9 mouse cellular contexts compared by ENCODE assay signal in the genomic region with DNA sequence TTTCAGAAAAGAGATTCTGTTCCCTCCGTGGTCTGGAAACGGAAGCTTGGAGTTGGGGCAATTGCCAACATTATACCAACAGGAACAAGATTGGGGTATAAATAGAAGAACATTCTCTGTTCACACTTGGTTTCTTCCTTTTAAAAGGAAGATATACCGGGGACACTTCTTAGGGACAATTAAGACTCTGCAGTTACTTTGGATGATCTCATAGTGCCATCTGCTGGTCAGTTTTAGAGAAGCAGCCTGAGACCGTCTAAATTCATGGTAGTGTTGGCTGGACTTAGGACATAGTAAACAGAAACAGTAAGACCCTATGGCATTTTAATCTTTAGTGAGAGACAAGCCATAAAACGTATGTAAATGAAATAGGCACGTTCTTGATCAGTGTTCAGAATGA. TPM values are rescaled to one million over a fixed set of nuclear protein-coding genes. Genes with fewer than 3 reads are reported as not detected.
DNase-seq lines count a peak whose midpoint lies in the region; ATAC-seq lines count a peak whose summit lies in the region.
"Had no signal": no experiment of that assay in that cellular context is flagged by ENCODE, and none has a peak within 500 bp of the region (broad histone marks: within the 10 kb centered on the region; RNA-seq: fewer than 3 reads in every experiment).

No protein-coding gene starts in this region.

- H3K4me1 ChIP-seq in midbrain, embryonic 16.5 days (ENCODE audit: control insufficient read depth, insufficient read depth, low read length): no peaks in the 10 kb centered on the region
- H3K4me1 ChIP-seq: limb, embryonic 15.5 days had no signal

- peaks cover 41% of the 10 kb centered on the region for H3K36me3 ChIP-seq in midbrain, embryonic 16.5 days (ENCODE audit: control insufficient read depth, insufficient read depth, low read length)
- H3K36me3 ChIP-seq: limb, embryonic 15.5 days had no signal

- peak; percentile 74 to 79 for ATAC-seq in hematopoietic stem cell, adult 5-6 weeks (replicated peaks in 1 of 2; ENCODE audit: insufficient read depth in 1 of 2, low FRiP score in 2 of 2, low TSS enrichment in 1 of 2, low read depth in 1 of 2, poor library complexity in 2 of 2, severe bottlenecking in 2 of 2)
- ATAC-seq in midbrain, embryonic 16.5 days: peak; percentile 60

- H3K4me2 ChIP-seq in midbrain, embryonic 16.5 days (ENCODE audit: low read length): no peak overlapping the region
- H3K4me2 ChIP-seq: limb, embryonic 15.5 days had no signal

- DNase-seq in layer of hippocampus, adult 11-12 months (ENCODE audit: low spot score): peak; percentile 79
- DNase-seq in layer of hippocampus, adult 9-11 months: no peak
- DNase-seq in MEL-GATA-1-ER (ENCODE audit: extremely low read depth, low read depth): peak; percentile 12
- peak; percentile 86 for DNase-seq in cerebellum, postnatal 14 days
- DNase-seq in layer of hippocampus, postnatal 14 days (ENCODE audit: low spot score in 2 of 2): peak; percentile 50 to 76
- DNase-seq in ovary, postnatal 10 days (ENCODE audit: low spot score): no peak

- no peak overlapping the region for H3K9ac ChIP-seq in midbrain, embryonic 16.5 days (ENCODE audit: low read depth, low read length)
- H3K9ac ChIP-seq: limb, embryonic 15.5 days had no signal

- no peaks in the 10 kb centered on the region for H3K27me3 ChIP-seq in midbrain, embryonic 16.5 days (ENCODE audit: control insufficient read depth, insufficient read depth, low read depth, low read length)
- H3K27me3 ChIP-seq: limb, embryonic 15.5 days had no signal

- 30% methylated on average over 6 of the region's 6 CpGs for WGBS in midbrain, embryonic 16.5 days

- H3K9me3 ChIP-seq in midbrain, embryonic 16.5 days (replicated peaks; ENCODE audit: control insufficient read depth, low read length, poor library complexity, severe bottlenecking): no peaks in the 10 kb centered on the region
- H3K9me3 ChIP-seq: limb, embryonic 15.5 days had no signal

- H3K27ac ChIP-seq in midbrain, embryonic 16.5 days (ENCODE audit: low read length): no peak overlapping the region
- H3K27ac ChIP-seq: limb, embryonic 15.5 days had no signal

- H3K4me3 ChIP-seq in midbrain, embryonic 16.5 days (ENCODE audit: low read depth, low read length): no peak overlapping the region
- H3K4me3 ChIP-seq: limb, embryonic 15.5 days had no signal

RNA-seq across cellular contexts. Expression of a gene that starts 54.9 kb away (rescaled TPM):
- total RNA-seq in hematopoietic stem cell, adult 5-6 weeks (2017): 3.3 and 4.8 TPM in 2 replicates
- 10 to 100 TPM; 54.0 to 57.9 TPM for total RNA-seq in layer of hippocampus, postnatal 14 days (2021)
- 36.1 and 38.0 TPM in 2 replicates for polyA plus RNA-seq in midbrain, embryonic 16.5 days (2015; fragmentation: Nextera tagmentation; extraction: Ambion mirVana)

Comparison
In these comparisons a context has a peak if more than half of its experiments do, and no peak if none do; other contexts are left out.
1. DNase-seq: peak in layer of hippocampus, adult 11-12 months (single experiment), MEL-GATA-1-ER (single experiment), cerebellum, postnatal 14 days (2 of 2) and layer of hippocampus, postnatal 14 days (2 of 2); none in layer of hippocampus, adult 9-11 months (single experiment) and ovary, postnatal 10 days (single experiment).